Mouse (Mus musculus): Measurements from ENCODE around the gene Ctsa.
"Not testable (repeated sequence)": the region's sequence is repeated elsewhere in the genome, so short reads cannot be mapped to it uniquely, and the experiment has no call there.

The Ctsa gene

GRCm38 (mm10) chr2:164877376-164878215 lies 44.9 kb downstream of the Ctsa start:
- DNase-seq (ENCODE audit: low read depth, low spot score): not testable (repeated sequence)

GRCm38 (mm10) chr2:164878509-164879227 lies 46.0 kb downstream of the Ctsa start:
- peak; percentile 65 for DNase-seq (ENCODE audit: low read depth, low spot score)

- DNase-seq (ENCODE audit: low read depth, low spot score): peak; percentile 84
Measured at GRCm38 (mm10) chr2:164879228-164879567, 46.5 kb downstream of the Ctsa start, which contains the start of gene Pcif1. Gene Pcif1 (plus strand): TSS chr2:164879304.

- peak; percentile 95 for DNase-seq (ENCODE audit: low read depth, low spot score)
Measured at GRCm38 (mm10) chr2:164879568-164880277, 47.0 kb downstream of the Ctsa start.

- no peak for DNase-seq (ENCODE audit: low read depth, low spot score)
Measured at GRCm38 (mm10) chr2:164882619-164883018, 49.9 kb downstream of the Ctsa start.

GRCm38 (mm10) chr2:164885788-164886187 lies 53.1 kb downstream of the Ctsa start:
- DNase-seq (ENCODE audit: low read depth, low spot score): no peak

- DNase-seq (ENCODE audit: low read depth, low spot score): no peak
Measured at GRCm38 (mm10) chr2:164886617-164887016, 53.9 kb downstream of the Ctsa start.

- DNase-seq (ENCODE audit: low read depth, low spot score): no peak
Measured at GRCm38 (mm10) chr2:164888996-164889395, 56.3 kb downstream of the Ctsa start.

GRCm38 (mm10) chr2:164889960-164890359 lies 57.3 kb downstream of the Ctsa start:
- DNase-seq (ENCODE audit: low read depth, low spot score): no peak
